ENCODE assay signal across 25 mouse cellular contexts in genomic region chr13:28571716-28572115, GRCm38 (mm10).
"Had no signal": no experiment of that assay in that cellular context is flagged by ENCODE, and none has a peak within 500 bp of the region (broad histone marks: within the 10 kb centered on the region; RNA-seq: fewer than 3 reads in every experiment).

No protein-coding gene starts in this region.

- H3K9ac ChIP-seq: heart, embryonic 12.5 days; hindbrain, embryonic 13.5 days; intestine, embryonic 15.5 days; limb, embryonic 12.5 days; liver, embryonic 13.5 days had no signal

- H3K36me3 ChIP-seq: heart, embryonic 10.5 days; heart, embryonic 12.5 days; hindbrain, embryonic 10.5 days; hindbrain, embryonic 13.5 days; intestine, embryonic 15.5 days; limb, embryonic 10.5 days; limb, embryonic 12.5 days; liver, embryonic 13.5 days had no signal

- H3K27me3 ChIP-seq: heart, embryonic 12.5 days; hindbrain, embryonic 13.5 days; intestine, embryonic 15.5 days; limb, embryonic 12.5 days; liver, embryonic 13.5 days had no signal

- H3K4me3 ChIP-seq: heart, embryonic 10.5 days; heart, embryonic 12.5 days; hindbrain, embryonic 10.5 days; hindbrain, embryonic 13.5 days; intestine, embryonic 15.5 days; layer of hippocampus, adult 2 months; left cerebral cortex, adult 2 months; limb, embryonic 10.5 days; limb, embryonic 12.5 days; liver, embryonic 13.5 days had no signal

- DNase-seq: gastrocnemius, postnatal 14 days; gastrocnemius, postnatal 36 days; heart, adult 18-20 months; heart, postnatal 10 days; heart, postnatal 4 days; kidney, adult 18-20 months; kidney, adult 8-10 months; kidney, postnatal 10 days; kidney, postnatal 25 days; kidney, postnatal 4 days; liver; liver, embryonic 13.5 days had no signal

- ATAC-seq: hindbrain, embryonic 16.5 days; inflammation-experienced regulatory T-cells, adult 6 months; intestine, embryonic 15.5 days; intestine, postnatal 0 days had no signal

- H3K4me1 ChIP-seq: hindbrain, embryonic 10.5 days; hindbrain, embryonic 13.5 days; intestine, embryonic 15.5 days had no signal

- H3K9me3 ChIP-seq: heart, embryonic 10.5 days; heart, embryonic 12.5 days; hindbrain, embryonic 10.5 days; hindbrain, embryonic 13.5 days; intestine, embryonic 15.5 days; limb, embryonic 10.5 days; limb, embryonic 12.5 days; liver, embryonic 13.5 days had no signal

- H3K27ac ChIP-seq: heart, embryonic 10.5 days; hindbrain, embryonic 10.5 days; hindbrain, embryonic 13.5 days; intestine, embryonic 15.5 days; layer of hippocampus, adult 2 months; left cerebral cortex, adult 2 months; limb, embryonic 10.5 days; limb, embryonic 12.5 days; liver, embryonic 13.5 days had no signal

- H3K4me2 ChIP-seq: heart, embryonic 12.5 days; hindbrain, embryonic 13.5 days; intestine, embryonic 15.5 days; limb, embryonic 12.5 days; liver, embryonic 11.5 days; liver, embryonic 13.5 days had no signal
